Mouse (Mus musculus) olfactory bulb, adult 2 months (tissue): ENCODE data around the gene Btk. TPM values are rescaled to one million over a fixed set of nuclear protein-coding genes. Genes with fewer than 3 reads are reported as not detected.

Experiments
- H3K27ac ChIP-seq: fragments of 200-500 bp; 2 replicates; pipeline ENCODE4 v1.5.1; 2012; ENCODE audit warnings: low read depth, low read length; ENCODE audit not compliant: insufficient read depth
- H3K4me1 ChIP-seq: fragments of 200-500 bp; 2 replicates; pipeline ENCODE4 v1.6.1; 2012; ENCODE audit warnings: low read length; ENCODE audit not compliant: control insufficient read depth, insufficient read depth
- H3K4me3 ChIP-seq: fragments of 200-500 bp; 2 replicates; pipeline ENCODE4 v1.5.1; 2012; ENCODE audit warnings: mild to moderate bottlenecking, low read depth, low read length, moderate library complexity; ENCODE audit not compliant: insufficient read depth
- CTCF ChIP-seq: fragments of 200-500 bp; IDR thresholded peaks from 2 replicates; pipeline ENCODE4 v1.5.1; 2012; ENCODE audit warnings: low read depth, mild to moderate bottlenecking, low read length, moderate library complexity; ENCODE audit not compliant: insufficient read depth
- POLR2A ChIP-seq: fragments of 200-500 bp; IDR thresholded peaks from 2 replicates; pipeline ENCODE4 v1.6.1; 2012; ENCODE audit warnings: mild to moderate bottlenecking, low read depth, low read length, moderate library complexity; ENCODE audit not compliant: insufficient read depth
- WGBS: fragments of 180-500 bp; shearing (Covaris S2); methylation state at CpG from one replicate; pipeline ENCODE4 v1.1.7; 2018; 5-methylcytosine and 5-hydroxymethylcytosine counted together
- polyA plus RNA-seq: library from polyadenylated mRNA; stranded (reverse); fragments of >200 nt; gene quantifications from 2 replicates; pipeline ENCODE4 v1.2.4, GENCODE M21; 2012; ENCODE audit warnings: low replicate concordance; ENCODE audit not compliant: missing spikeins, insufficient read depth, insufficient read length

Gene Btk
- polyA plus RNA-seq, 1 experiment: not detected

GRCm38 (mm10) chrX:134588261-134588660 is 4.9 kb upstream of the Btk start:
- no peaks in the 10 kb centered on the region for H3K4me1 ChIP-seq
- H3K4me3 ChIP-seq: no peak overlapping the region
- TF ChIP-seq CTCF (no peak), POLR2A (no peak)
- no peak overlapping the region for H3K27ac ChIP-seq
- WGBS: 81% methylated on average over 4 of the region's 4 CpGs

DNA sequence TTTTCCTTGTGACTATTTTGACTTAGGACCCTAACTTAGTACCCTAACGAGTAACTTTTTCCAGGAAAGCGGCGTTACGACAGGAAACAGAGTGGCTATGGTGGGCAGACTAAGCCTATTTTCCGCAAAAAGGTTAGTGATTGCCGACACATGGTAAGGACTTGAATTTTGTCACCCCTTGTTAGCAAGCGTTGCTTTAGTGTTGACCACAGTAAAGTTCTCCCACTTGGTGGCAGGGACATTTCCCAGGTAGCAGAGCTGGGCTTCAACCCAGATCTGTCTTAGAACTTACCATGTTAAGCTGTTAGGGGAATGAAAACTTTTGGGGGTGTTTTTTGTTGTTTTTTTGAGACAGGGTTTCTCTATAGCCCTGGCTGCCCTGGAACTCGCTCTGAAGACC is 3.1 kb upstream of the Btk start:
- Histone ChIP-seq H3K27ac (no peak overlapping the region), H3K4me3 (no peak overlapping the region), H3K4me1 (no peaks in the 10 kb centered on the region)
- WGBS: 33% methylated on average over 8 of the region's 8 CpGs
- TF ChIP-seq POLR2A (no peak), CTCF (no peak)

DNA sequence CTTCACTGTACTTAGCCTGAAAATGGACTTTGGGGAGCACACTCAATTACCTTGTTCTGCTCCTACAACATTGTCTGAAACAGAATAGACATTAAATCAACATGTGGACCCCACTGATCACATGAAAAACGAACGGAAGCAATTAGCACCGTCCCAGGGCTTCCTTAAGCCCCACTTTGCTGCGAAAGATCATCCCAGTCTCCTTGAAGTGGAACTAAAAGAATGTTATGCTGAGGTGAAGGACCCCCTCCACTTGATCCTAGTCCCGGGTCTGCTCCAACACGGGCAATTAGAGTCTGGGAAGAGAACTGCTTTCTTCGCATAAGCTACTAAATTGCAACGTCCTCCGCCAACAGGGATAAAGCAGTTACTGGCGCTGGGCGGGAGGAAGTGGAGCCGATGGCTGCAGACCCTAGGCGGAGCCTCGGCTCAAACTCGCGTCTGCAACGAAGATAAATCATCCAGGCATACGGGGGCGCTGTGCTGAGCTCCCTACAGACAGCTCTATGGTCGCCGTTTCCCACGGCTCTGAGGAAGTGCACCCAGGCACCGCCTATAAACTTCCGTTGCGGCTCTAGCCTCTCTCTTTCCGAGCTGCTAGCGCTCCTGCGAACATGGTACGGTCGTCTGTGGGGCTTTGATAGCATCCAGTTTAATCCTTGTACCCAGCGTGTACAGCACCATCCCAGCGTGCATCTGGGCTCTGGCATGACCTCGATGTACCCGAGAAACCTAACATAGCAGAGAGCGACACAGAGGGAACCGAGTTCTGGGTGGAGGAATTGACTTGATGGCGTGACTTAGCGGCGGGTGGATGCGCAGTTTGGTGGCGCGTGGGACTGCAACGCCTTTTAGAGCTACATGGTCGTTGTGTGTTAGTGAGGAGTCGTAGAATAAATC is 2.0 kb upstream of the Btk start, which contains the start of gene Rpl36a:
Gene Rpl36a, plus strand, starts transcription at position 552 of the 900 bp plus-strand sequence.
- Histone ChIP-seq H3K4me1 (no peaks in the 10 kb centered on the region), H3K4me3 (peak within 1 kb of the TSS; percentile 56), H3K27ac (peak within 1 kb of the TSS; percentile 58)
- WGBS: 16% methylated on average over 45 of the region's 45 CpGs
- TF ChIP-seq POLR2A (peak; percentile 82), CTCF (no peak)

- H3K4me1 ChIP-seq: no peaks in the 10 kb centered on the region
- H3K4me3 ChIP-seq: no peak overlapping the region
- WGBS: 82% methylated on average over 11 of the region's 11 CpGs
- H3K27ac ChIP-seq: no peak overlapping the region
- TF ChIP-seq POLR2A (no peak), CTCF (no peak)
These were observed 1.1 kb downstream of the Btk start for GRCm38 (mm10) chrX:134582270-134582669.

- WGBS: 83% methylated on average over 14 of the region's 14 CpGs
- TF ChIP-seq POLR2A (no peak), CTCF (no peak)
These were observed 2.7 kb downstream of the Btk start for GRCm38 (mm10) chrX:134580528-134581305.

DNA sequence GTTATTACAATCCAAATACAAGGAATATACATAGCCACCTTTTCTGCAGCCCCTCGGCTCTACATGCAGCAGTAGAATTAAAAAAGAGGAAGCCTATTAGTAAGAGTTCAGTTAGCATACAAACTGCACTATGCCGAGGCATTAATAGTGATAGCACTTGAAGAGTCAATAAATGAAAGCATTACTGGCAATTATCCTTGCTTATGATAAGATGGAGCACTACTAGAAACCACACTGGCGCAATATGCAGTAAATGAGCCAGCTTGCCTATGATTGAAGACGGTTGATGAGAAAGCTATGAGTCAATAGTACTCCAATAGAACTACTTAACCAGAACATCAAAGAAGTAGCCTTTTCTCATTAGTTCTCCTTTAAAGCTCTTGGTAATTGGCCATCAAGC is 5.5 kb downstream of the Btk start:
- Histone ChIP-seq H3K4me3 (no peak overlapping the region), H3K27ac (no peak overlapping the region), H3K4me1 (no peaks in the 10 kb centered on the region)
- TF ChIP-seq CTCF (no peak), POLR2A (no peak)
- 79% methylated on average over 4 of the region's 4 CpGs for WGBS

More at GRCm38 (mm10) chrX:134580528-134581305, 2.7 kb downstream of the Btk start:
- Histone ChIP-seq H3K4me1 (no peaks in the 10 kb centered on the region), H3K27ac (no peak overlapping the region), H3K4me3 (no peak overlapping the region)

- WGBS: 84% methylated on average over 8 of the region's 8 CpGs
- Histone ChIP-seq H3K27ac (no peak overlapping the region), H3K4me1 (no peaks in the 10 kb centered on the region), H3K4me3 (no peak overlapping the region)
- TF ChIP-seq CTCF (no peak), POLR2A (no peak)
These were observed 16.7 kb downstream of the Btk start for GRCm38 (mm10) chrX:134566536-134567222.

- Histone ChIP-seq H3K4me1 (no peaks in the 10 kb centered on the region), H3K27ac (no peak overlapping the region), H3K4me3 (no peak overlapping the region)
- TF ChIP-seq POLR2A: no peak
- TF ChIP-seq CTCF: no peak
- 89% methylated on average over 4 of the region's 4 CpGs for WGBS
These were observed 19.0 kb downstream of the Btk start for GRCm38 (mm10) chrX:134564326-134564725.
